ENCODE assay signal across 17 mouse cellular contexts in the genomic region with DNA sequence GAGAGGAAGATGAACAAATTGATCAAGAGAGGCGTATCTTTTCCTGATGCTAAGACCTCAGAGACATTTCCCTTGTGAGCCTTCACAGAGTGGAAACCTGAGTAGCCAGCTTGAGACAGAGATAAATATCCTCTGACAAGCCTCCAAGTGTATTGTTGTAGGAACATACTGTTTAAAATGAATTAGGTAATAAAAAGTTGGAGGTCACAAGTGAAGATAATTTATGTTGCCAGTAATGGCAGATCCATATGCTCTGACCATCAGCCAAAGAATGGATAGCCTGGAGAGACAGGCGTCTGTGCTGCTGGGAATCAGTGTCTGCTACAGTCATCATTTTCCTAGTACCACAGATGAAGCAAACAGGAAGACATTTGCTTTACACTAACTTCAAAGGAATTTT. TPM values are rescaled to one million over a fixed set of nuclear protein-coding genes. Genes with fewer than 3 reads are reported as not detected.
A peak's percentile ranks its signal among the peaks of the same experiment; 100 is the strongest.
DNase-seq lines count a peak whose midpoint lies in the region; ATAC-seq and TF ChIP-seq lines count a peak whose summit lies in the region.
"Had no signal": no experiment of that assay in that cellular context is flagged by ENCODE, and none has a peak within 500 bp of the region (broad histone marks: within the 10 kb centered on the region; RNA-seq: fewer than 3 reads in every experiment).

No protein-coding gene starts in this region.

- no peaks in the 10 kb centered on the region for H3K36me3 ChIP-seq in heart, embryonic 15.5 days
- no peaks in the 10 kb centered on the region for H3K36me3 ChIP-seq in lung, embryonic 14.5 days (ENCODE audit: insufficient read depth)
- H3K36me3 ChIP-seq in limb, embryonic 15.5 days: no peaks in the 10 kb centered on the region
- H3K36me3 ChIP-seq in forebrain, embryonic 15.5 days: no peaks in the 10 kb centered on the region
- H3K36me3 ChIP-seq: midbrain, embryonic 13.5 days had no signal

- TF ChIP-seq CTCF in lung, embryonic 14.5 days (IDR thresholded peaks at IDR 0.05; ENCODE audit: low read depth): no peak

- no peak overlapping the region for H3K9ac ChIP-seq in heart, embryonic 15.5 days
- H3K9ac ChIP-seq in lung, embryonic 14.5 days: no peak overlapping the region
- no peak overlapping the region for H3K9ac ChIP-seq in limb, embryonic 15.5 days
- H3K9ac ChIP-seq in forebrain, embryonic 15.5 days (replicated peaks): no peak overlapping the region
- H3K9ac ChIP-seq: liver, embryonic 13.5 days; midbrain, embryonic 13.5 days had no signal

- H3K4me3 ChIP-seq in heart, embryonic 15.5 days: no peak overlapping the region
- H3K4me3 ChIP-seq in lung, embryonic 14.5 days (ENCODE audit: low read depth, low read length): no peak overlapping the region
- H3K4me3 ChIP-seq in limb, embryonic 15.5 days: no peak overlapping the region
- no peak overlapping the region for H3K4me3 ChIP-seq in forebrain, embryonic 15.5 days
- H3K4me3 ChIP-seq: liver, embryonic 13.5 days; midbrain, embryonic 13.5 days had no signal

- peak overlapping the region; percentile 69 for H3K27ac ChIP-seq in heart, embryonic 15.5 days
- peak overlapping the region; percentile 36; the same call in 1 of the 2 replicates for H3K27ac ChIP-seq in lung, embryonic 14.5 days (ENCODE audit: low read depth)
- H3K27ac ChIP-seq in limb, embryonic 15.5 days: peak overlapping the region; percentile 52; the same call in 1 of the 2 replicates
- H3K27ac ChIP-seq in forebrain, embryonic 15.5 days (replicated peaks): no peak overlapping the region
- H3K27ac ChIP-seq: midbrain, embryonic 13.5 days had no signal

- DNase-seq in heart, adult 18-20 months: no peak
- peak; percentile 33 for DNase-seq in lung, embryonic 14.5 days
- no peak for DNase-seq in lung, postnatal 14 days
- peak; percentile 59 for DNase-seq in embryo, embryonic 10.5 days (ENCODE audit: low spot score)
- no peak for DNase-seq in adrenal gland, adult 18-20 months (ENCODE audit: low spot score in 2 of 2)
- DNase-seq: adrenal gland, postnatal 10 days; cerebellum, adult 8-10 months; gastrocnemius, postnatal 14 days; liver, embryonic 13.5 days; lung, postnatal 36 days; right cerebral cortex, postnatal 25 days had no signal

- WGBS in heart, embryonic 15.5 days: 54% methylated on average over 2 of the region's 2 CpGs
- 32% methylated on average over 2 of the region's 2 CpGs for WGBS in lung, embryonic 14.5 days
- WGBS in limb, embryonic 15.5 days: 61% methylated on average over 2 of the region's 2 CpGs
- WGBS in forebrain, embryonic 15.5 days: 72% methylated on average over 2 of the region's 2 CpGs

- H3K27me3 ChIP-seq in heart, embryonic 15.5 days: no peaks in the 10 kb centered on the region
- no peaks in the 10 kb centered on the region for H3K27me3 ChIP-seq in lung, embryonic 14.5 days (ENCODE audit: insufficient read depth, low read length)
- H3K27me3 ChIP-seq in limb, embryonic 15.5 days: no peaks in the 10 kb centered on the region
- H3K27me3 ChIP-seq in forebrain, embryonic 15.5 days: no peaks in the 10 kb centered on the region
- H3K27me3 ChIP-seq: liver, embryonic 13.5 days; midbrain, embryonic 13.5 days had no signal

- no peak for ATAC-seq in heart, embryonic 15.5 days (replicated peaks; ENCODE audit: insufficient number of reproducible peaks, insufficient read depth, low FRiP score, low read depth)
- ATAC-seq in lung, embryonic 14.5 days (ENCODE audit: insufficient read depth): no peak
- ATAC-seq in limb, embryonic 15.5 days (ENCODE audit: insufficient number of reproducible peaks, low FRiP score, low TSS enrichment, low read depth): no peak
- ATAC-seq in forebrain, embryonic 15.5 days (replicated peaks): no peak
- ATAC-seq: inflammation-experienced regulatory T-cells, adult 6 months; midbrain, embryonic 13.5 days had no signal

- H3K4me2 ChIP-seq in heart, embryonic 15.5 days: no peak overlapping the region
- no peak overlapping the region for H3K4me2 ChIP-seq in lung, embryonic 14.5 days
- no peak overlapping the region for H3K4me2 ChIP-seq in limb, embryonic 15.5 days
- H3K4me2 ChIP-seq in forebrain, embryonic 15.5 days (replicated peaks): no peak overlapping the region
- H3K4me2 ChIP-seq: liver, embryonic 13.5 days; midbrain, embryonic 13.5 days had no signal

- H3K4me1 ChIP-seq in heart, embryonic 15.5 days (replicated peaks): peaks cover 22% of the 10 kb centered on the region
- no peaks in the 10 kb centered on the region; the same call in 1 of the 2 replicates for H3K4me1 ChIP-seq in lung, embryonic 14.5 days (ENCODE audit: insufficient read depth)
- peaks cover 18% of the 10 kb centered on the region for H3K4me1 ChIP-seq in limb, embryonic 15.5 days
- H3K4me1 ChIP-seq in forebrain, embryonic 15.5 days: peaks cover 23% of the 10 kb centered on the region

- H3K9me3 ChIP-seq in heart, embryonic 15.5 days (replicated peaks): no peaks in the 10 kb centered on the region
- H3K9me3 ChIP-seq in lung, embryonic 14.5 days (ENCODE audit: low read depth, low read length): no peaks in the 10 kb centered on the region
- no peaks in the 10 kb centered on the region for H3K9me3 ChIP-seq in limb, embryonic 15.5 days
- no peaks in the 10 kb centered on the region for H3K9me3 ChIP-seq in forebrain, embryonic 15.5 days
- H3K9me3 ChIP-seq: G1E; liver, embryonic 13.5 days; midbrain, embryonic 13.5 days had no signal

RNA-seq across cellular contexts. Expression of a gene that starts 2.0 kb away (rescaled TPM):
- 27.7 and 29.2 TPM in 2 replicates for polyA plus RNA-seq in heart, embryonic 15.5 days (2015; fragmentation: Nextera tagmentation; extraction: Ambion mirVana)
- 10 to 100 TPM; 19.3 to 21.4 TPM for total RNA-seq in heart, adult 18-20 months (2021)
- polyA plus RNA-seq in lung, embryonic 14.5 days (2014; fragmentation: Nextera tagmentation; extraction: Ambion mirVana): 43.9 and 49.0 TPM in 2 replicates
- 33.1 and 38.1 TPM in 2 replicates for polyA plus RNA-seq in limb, embryonic 15.5 days (2015; fragmentation: Nextera tagmentation; extraction: Ambion mirVana)
- polyA plus RNA-seq in forebrain, embryonic 15.5 days (2015; fragmentation: Nextera tagmentation; extraction: Ambion mirVana): 33.6 and 33.9 TPM in 2 replicates
- total RNA-seq in adrenal gland, adult 18-20 months (2021): 10 to 100 TPM; 24.3 to 27.3 TPM

RNA-seq across cellular contexts. Expression of a gene that starts 2.6 kb away (rescaled TPM):
- 6.6 and 7.1 TPM in 2 replicates for polyA plus RNA-seq in heart, embryonic 15.5 days (2015; fragmentation: Nextera tagmentation; extraction: Ambion mirVana)
- 1 to 10 TPM; 3.4 to 5.5 TPM for total RNA-seq in heart, adult 18-20 months (2021)
- 3.2 and 3.6 TPM in 2 replicates for polyA plus RNA-seq in lung, embryonic 14.5 days (2014; fragmentation: Nextera tagmentation; extraction: Ambion mirVana)
- 4.2 and 6.5 TPM in 2 replicates for polyA plus RNA-seq in limb, embryonic 15.5 days (2015; fragmentation: Nextera tagmentation; extraction: Ambion mirVana)
- 110 and 123 TPM in 2 replicates for polyA plus RNA-seq in forebrain, embryonic 15.5 days (2015; fragmentation: Nextera tagmentation; extraction: Ambion mirVana)
- 1 to 10 TPM; 4.9 to 8.9 TPM for total RNA-seq in adrenal gland, adult 18-20 months (2021)

Comparison
In these comparisons a context has a peak if more than half of its experiments do, and no peak if none do; other contexts are left out.
1. DNase-seq: peak in lung, embryonic 14.5 days (single experiment) and embryo, embryonic 10.5 days (single experiment); none in heart, adult 18-20 months (0 of 2), lung, postnatal 14 days (single experiment) and adrenal gland, adult 18-20 months (0 of 2).
2. RNA of a gene that starts 2.6 kb away (polyA plus RNA-seq): 110 to 123 TPM in forebrain, embryonic 15.5 days; 6.6 to 7.1 TPM in heart, embryonic 15.5 days, 4.2 to 6.5 TPM in limb, embryonic 15.5 days and 3.2 to 3.6 TPM in lung, embryonic 14.5 days; every median in the first group is over 10 times any median in the second.